Mouse (Mus musculus): Measurements from ENCODE around the gene Ecpas. TPM values are rescaled to one million over a fixed set of nuclear protein-coding genes. Genes with fewer than 3 reads are reported as not detected.

Gene Ecpas
- polyA plus RNA-seq, 1 experiment from 2014 or later: 13.4 TPM

- no peaks in the 10 kb centered on the region for H3K36me3 ChIP-seq (ENCODE audit: control insufficient read depth, insufficient read depth, low read length)
- peaks cover 2% of the 10 kb centered on the region; the same call in 1 of the 2 replicates for H3K4me1 ChIP-seq (replicated peaks; ENCODE audit: control insufficient read depth, insufficient read depth)
- H3K4me2 ChIP-seq (replicated peaks; ENCODE audit: low read depth): peak within 1 kb of the TSS; percentile 95
- no peaks in the 10 kb centered on the region for H3K27me3 ChIP-seq (ENCODE audit: control insufficient read depth, insufficient read depth, low read length)
- H3K9ac ChIP-seq (ENCODE audit: low read length): peak within 1 kb of the TSS; percentile 65
- no peaks in the 10 kb centered on the region for H3K9me3 ChIP-seq (ENCODE audit: control insufficient read depth, low read length)
- H3K4me3 ChIP-seq (ENCODE audit: low read depth, low read length): peak within 1 kb of the TSS; percentile 69
- DNase-seq (ENCODE audit: low spot score) (peak; percentile 81), ATAC-seq (ENCODE audit: low FRiP score, low TSS enrichment) (peak; percentile 74)
- 2% methylated on average over 50 of the region's 50 CpGs for WGBS
- H3K27ac ChIP-seq (replicated peaks): no peak within 1 kb of the TSS
- TF ChIP-seq EP300 (optimal IDR thresholded peaks at IDR 0.05): no peak
- TF ChIP-seq CTCF (IDR thresholded peaks at IDR 0.05; ENCODE audit: low read depth): no peak
Measured at GRCm38 (mm10) chr4:58943420-58944205, 31.1 kb upstream of the Ecpas start, which contains the start of gene Zkscan16. Zkscan16 (plus strand) TSS chr4:58943628.

- DNase-seq (ENCODE audit: low spot score) (no peak), ATAC-seq (ENCODE audit: low FRiP score, low TSS enrichment) (no peak)
- Histone ChIP-seq H3K9me3 (ENCODE audit: control insufficient read depth, low read length) (no peaks in the 10 kb centered on the region), H3K27me3 (ENCODE audit: control insufficient read depth, insufficient read depth, low read length) (no peaks in the 10 kb centered on the region), H3K4me3 (ENCODE audit: low read depth, low read length) (peak overlapping the region; percentile 69), H3K36me3 (ENCODE audit: control insufficient read depth, insufficient read depth, low read length) (no peaks in the 10 kb centered on the region), H3K4me2 (replicated peaks; ENCODE audit: low read depth) (peak overlapping the region; percentile 95), H3K9ac (ENCODE audit: low read length) (peak overlapping the region; percentile 65), H3K27ac (replicated peaks) (no peak overlapping the region), H3K4me1 (replicated peaks; ENCODE audit: control insufficient read depth, insufficient read depth) (peaks cover 2% of the 10 kb centered on the region; the same call in 1 of the 2 replicates)
- WGBS: 81% methylated on average over 4 of the region's 4 CpGs
- no peak for TF ChIP-seq EP300 (optimal IDR thresholded peaks at IDR 0.05)
- TF ChIP-seq CTCF (IDR thresholded peaks at IDR 0.05; ENCODE audit: low read depth): no peak
Measured at GRCm38 (mm10) chr4:58942942-58943341, 30.4 kb upstream of the Ecpas start.

- ATAC-seq (ENCODE audit: low FRiP score, low TSS enrichment) (no peak), DNase-seq (ENCODE audit: low spot score) (no peak)
- Histone ChIP-seq H3K9me3 (ENCODE audit: control insufficient read depth, low read length) (no peaks in the 10 kb centered on the region), H3K27ac (replicated peaks) (no peak overlapping the region), H3K27me3 (ENCODE audit: control insufficient read depth, insufficient read depth, low read length) (no peaks in the 10 kb centered on the region), H3K36me3 (ENCODE audit: control insufficient read depth, insufficient read depth, low read length) (no peaks in the 10 kb centered on the region), H3K4me1 (replicated peaks; ENCODE audit: control insufficient read depth, insufficient read depth) (peaks cover 2% of the 10 kb centered on the region; the same call in 1 of the 2 replicates), H3K4me2 (replicated peaks; ENCODE audit: low read depth) (no peak overlapping the region), H3K9ac (ENCODE audit: low read length) (no peak overlapping the region), H3K4me3 (ENCODE audit: low read depth, low read length) (no peak overlapping the region)
- TF ChIP-seq EP300 (optimal IDR thresholded peaks at IDR 0.05): no peak
- TF ChIP-seq CTCF (IDR thresholded peaks at IDR 0.05; ENCODE audit: low read depth): no peak
Measured at GRCm38 (mm10) chr4:58941638-58942037, 29.1 kb upstream of the Ecpas start.

DNA sequence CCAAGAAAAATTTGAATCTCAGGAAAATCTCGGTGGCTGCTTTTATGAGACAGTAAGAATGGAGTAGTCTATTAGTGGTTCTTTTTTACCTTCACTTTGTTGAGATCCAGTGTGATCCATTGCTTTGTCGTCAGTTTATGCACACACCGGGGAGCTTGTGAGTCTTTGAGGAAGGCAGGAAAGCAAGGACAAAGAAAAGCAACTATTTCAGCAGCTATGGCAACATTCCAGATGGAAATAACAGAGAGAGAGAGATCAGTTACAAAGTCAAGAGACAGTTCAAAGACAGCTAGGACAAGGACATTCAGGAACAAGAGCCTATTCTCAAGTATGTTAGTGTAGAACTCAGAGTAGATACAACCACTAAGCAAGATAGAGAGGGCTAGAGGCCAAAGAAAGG is 23.3 kb upstream of the Ecpas start:
- Histone ChIP-seq H3K4me3 (ENCODE audit: low read depth, low read length) (no peak overlapping the region), H3K4me1 (replicated peaks; ENCODE audit: control insufficient read depth, insufficient read depth) (0 out of 2 replicates have a peak, but pooled peaks cover 3% of the 10 kb centered on the region), H3K4me2 (replicated peaks; ENCODE audit: low read depth) (no peak overlapping the region), H3K27me3 (ENCODE audit: control insufficient read depth, insufficient read depth, low read length) (no peaks in the 10 kb centered on the region), H3K9me3 (ENCODE audit: control insufficient read depth, low read length) (no peaks in the 10 kb centered on the region), H3K36me3 (ENCODE audit: control insufficient read depth, insufficient read depth, low read length) (no peaks in the 10 kb centered on the region), H3K27ac (replicated peaks) (no peak overlapping the region), H3K9ac (ENCODE audit: low read length) (no peak overlapping the region)
- ATAC-seq (ENCODE audit: low FRiP score, low TSS enrichment): no peak
- WGBS: 49% methylated on average over 3 of the region's 3 CpGs
- DNase-seq (ENCODE audit: low spot score): no peak
- TF ChIP-seq CTCF (IDR thresholded peaks at IDR 0.05; ENCODE audit: low read depth) (no peak), EP300 (optimal IDR thresholded peaks at IDR 0.05) (no peak)

DNA sequence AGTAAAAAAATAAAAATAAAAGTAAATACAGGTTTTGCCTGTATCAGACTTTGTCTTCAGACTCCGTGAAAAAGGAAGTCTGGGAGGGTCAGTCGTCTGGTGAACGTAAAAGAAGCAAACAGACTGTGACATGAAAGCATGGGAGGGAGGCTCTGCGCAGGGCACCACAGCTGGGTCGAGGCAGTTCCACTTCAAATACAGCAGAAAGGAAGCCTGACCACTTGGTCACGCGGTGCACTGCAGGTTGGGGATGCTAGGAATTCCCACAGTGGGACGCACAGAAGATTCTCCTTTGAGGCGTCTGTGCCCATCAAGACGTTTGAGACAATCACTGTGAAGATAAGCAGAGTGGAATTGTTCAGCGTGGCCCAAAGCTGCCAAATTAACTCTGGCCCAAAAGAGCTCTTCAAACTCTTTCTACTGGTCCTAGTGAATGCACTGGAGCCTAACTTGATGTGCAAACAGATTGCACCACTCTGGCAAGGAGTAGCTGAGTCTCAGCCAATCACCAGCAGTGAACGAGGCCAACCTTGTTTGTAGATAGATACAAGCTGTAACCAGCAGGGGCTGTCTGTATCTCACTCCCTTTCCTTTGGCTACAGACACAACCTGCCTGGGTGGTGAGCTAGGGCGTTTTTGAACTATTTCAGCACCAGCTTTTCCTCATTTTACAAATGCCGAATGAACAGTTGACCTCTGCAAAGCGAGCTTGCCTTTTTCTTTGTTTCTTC is 22.4 kb upstream of the Ecpas start:
- TF ChIP-seq CTCF (IDR thresholded peaks at IDR 0.05; ENCODE audit: low read depth) (peak; percentile 66), EP300 (optimal IDR thresholded peaks at IDR 0.05) (no peak)
- 0 out of 2 replicates have a peak, but pooled peaks cover 3% of the 10 kb centered on the region for H3K4me1 ChIP-seq (replicated peaks; ENCODE audit: control insufficient read depth, insufficient read depth)
- no peaks in the 10 kb centered on the region for H3K36me3 ChIP-seq (ENCODE audit: control insufficient read depth, insufficient read depth, low read length)
- 0 out of 2 replicates have a peak overlapping the region, but pooled peaks have one; percentile 14 for H3K4me2 ChIP-seq (replicated peaks; ENCODE audit: low read depth)
- no peaks in the 10 kb centered on the region for H3K27me3 ChIP-seq (ENCODE audit: control insufficient read depth, insufficient read depth, low read length)
- ATAC-seq (ENCODE audit: low FRiP score, low TSS enrichment) (peak; percentile 92), DNase-seq (ENCODE audit: low spot score) (peak; percentile 61)
- WGBS: 28% methylated on average over 15 of the region's 15 CpGs
- no peak overlapping the region for H3K27ac ChIP-seq (replicated peaks)
- no peak overlapping the region for H3K4me3 ChIP-seq (ENCODE audit: low read depth, low read length)
- no peaks in the 10 kb centered on the region for H3K9me3 ChIP-seq (ENCODE audit: control insufficient read depth, low read length)
- H3K9ac ChIP-seq (ENCODE audit: low read length): no peak overlapping the region

Data from stomach, postnatal 0 days (tissue).